Mouse (Mus musculus) hindbrain, embryonic 10.5 days (tissue): ENCODE measurements around the gene Srgn. TPM values are rescaled to one million over a fixed set of nuclear protein-coding genes. Genes with fewer than 3 reads are reported as not detected.
A peak's percentile ranks its signal among the peaks of the same experiment; 100 is the strongest.

ENCODE experiments used
- DNase-seq: peaks from one replicate; pipeline ENCODE4 v3.0.0-alpha.2; 2017; ENCODE audit warnings: low spot score
- H3K27ac ChIP-seq: fragments of 300-500 bp; sonication (generic); 2 replicates; pipeline ENCODE4 v1.5.1; 2016; ENCODE audit warnings: mild to moderate bottlenecking, moderate library complexity
- H3K27me3 ChIP-seq: fragments of 300-500 bp; sonication (generic); 2 replicates; pipeline ENCODE4 v1.6.1; 2016; ENCODE audit warnings: mild to moderate bottlenecking; ENCODE audit not compliant: poor library complexity, insufficient read depth, severe bottlenecking
- H3K36me3 ChIP-seq: fragments of 300-500 bp; sonication (generic); 2 replicates; pipeline ENCODE4 v1.6.1; 2016; ENCODE audit warnings: mild to moderate bottlenecking, moderate library complexity
- H3K4me1 ChIP-seq: fragments of 300-500 bp; sonication (generic); replicated peaks from 2 replicates; pipeline ENCODE4 v1.6.1; 2016; ENCODE audit warnings: mild to moderate bottlenecking
- H3K4me3 ChIP-seq: fragments of 300-500 bp; sonication (generic); 2 replicates; pipeline ENCODE4 v1.5.1; 2016; ENCODE audit warnings: mild to moderate bottlenecking, moderate library complexity
- H3K9me3 ChIP-seq: fragments of 300-500 bp; sonication (generic); 2 replicates; pipeline ENCODE4 v1.6.1; 2016; ENCODE audit warnings: mild to moderate bottlenecking, moderate library complexity
- WGBS: fragments of 180-500 bp; shearing (Covaris S2); methylation state at CpG from one replicate; pipeline ENCODE4 v1.1.7; 2016; 5-methylcytosine and 5-hydroxymethylcytosine counted together
- polyA plus RNA-seq: library from polyadenylated mRNA; unstranded; fragments of >200 nt; fragmentation: Nextera tagmentation; extraction: Ambion mirVana; gene quantifications from 2 replicates; pipeline ENCODE4 v1.2.1, GENCODE M21; 2016

The Srgn gene
- polyA plus RNA-seq, 1 experiment from 2014 or later, result 3.7 TPM

DNA sequence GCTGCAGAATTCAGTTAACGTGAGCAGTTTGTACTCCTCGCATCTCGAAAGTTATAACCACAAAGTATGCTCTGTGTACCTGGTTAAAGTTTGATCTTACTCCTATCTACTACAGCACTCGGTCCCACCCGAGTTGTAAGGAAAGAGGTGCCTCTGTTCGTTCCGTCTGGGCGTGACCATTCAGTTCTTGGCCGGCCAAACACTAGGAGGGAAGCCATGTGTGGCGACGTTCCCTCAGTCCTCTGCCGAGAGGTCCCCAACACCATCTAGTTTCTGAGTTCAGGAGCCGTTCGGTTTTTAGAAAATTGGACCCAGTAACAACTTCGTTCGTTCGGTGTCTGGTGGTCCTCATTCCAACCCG is 77.0 kb downstream of the Srgn start:
- Histone ChIP-seq H3K36me3 (peaks cover 30% of the 10 kb centered on the region), H3K27me3 (no peaks in the 10 kb centered on the region), H3K4me3 (peak overlapping the region; percentile 92), H3K9me3 (no peaks in the 10 kb centered on the region), H3K27ac (peak overlapping the region; percentile 99), H3K4me1 (peaks cover 21% of the 10 kb centered on the region)
- 43% methylated on average over 18 of the region's 18 CpGs for WGBS
- no peak for DNase-seq

DNA sequence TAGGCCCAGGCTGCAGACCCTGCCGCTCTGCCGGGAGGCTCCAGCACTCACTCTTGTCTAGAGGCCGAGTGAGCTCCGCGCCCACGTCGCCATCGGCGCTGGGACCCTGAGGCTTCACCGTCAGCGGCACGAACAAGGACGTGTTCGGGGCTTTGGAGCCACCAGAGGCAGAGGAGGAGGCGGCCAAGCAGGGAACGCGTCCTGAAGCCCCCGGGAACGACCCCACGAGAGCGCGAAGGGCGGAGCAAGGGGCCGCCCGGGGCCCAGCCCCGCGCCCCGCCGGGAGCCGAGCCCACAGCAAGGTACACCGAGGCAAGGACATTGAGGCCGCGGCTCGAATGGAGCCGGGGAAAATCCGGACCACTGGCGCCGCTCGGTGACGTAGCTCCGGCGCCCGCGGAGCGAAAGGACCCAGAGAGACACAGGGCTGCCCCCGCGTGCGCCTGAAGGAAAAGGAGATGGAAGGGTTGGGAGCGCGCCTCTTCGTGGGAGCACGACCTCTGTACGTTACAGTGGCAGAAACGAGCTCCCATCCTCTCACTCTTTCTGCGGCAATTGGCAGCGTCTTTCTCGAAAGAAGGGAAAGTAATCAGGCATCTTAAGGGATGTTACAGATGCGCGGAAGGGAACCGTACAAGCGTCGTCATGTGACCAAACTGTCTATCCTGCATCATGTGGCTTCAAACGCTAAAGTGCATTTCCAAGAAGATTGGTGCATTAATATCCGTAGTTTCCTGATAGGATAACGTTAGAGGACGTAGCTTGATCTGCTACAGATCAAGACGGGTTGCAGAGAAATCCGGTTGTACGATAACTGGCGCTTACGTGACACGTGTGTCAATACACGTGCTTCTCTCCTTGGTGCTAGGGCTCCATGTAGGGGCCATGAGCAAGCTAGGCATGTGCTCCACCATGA is 77.6 kb downstream of the Srgn start, which contains the start of the genes 4930507D05Rik and Supv3l1:
Gene 4930507D05Rik, plus strand, starts transcription at position 126 of the 916 bp plus-strand sequence.
Gene Supv3l1, minus strand, starts transcription at position 375 of the 916 bp plus-strand sequence.
- H3K27ac ChIP-seq, result peak within 1 kb of the TSS; percentile 99
- no peaks in the 10 kb centered on the region for H3K27me3 ChIP-seq
- peaks cover 32% of the 10 kb centered on the region for H3K36me3 ChIP-seq
- peaks cover 21% of the 10 kb centered on the region for H3K4me1 ChIP-seq
- WGBS, result under 1% methylated on average over 73 of the region's 73 CpGs
- H3K9me3 ChIP-seq, result no peaks in the 10 kb centered on the region
- DNase-seq, result peak; percentile 90
- peak within 1 kb of the TSS; percentile 92 for H3K4me3 ChIP-seq

Other genes starting within 250 kb of the Srgn start
- gene Hk1, start 147.5 kb downstream of the Srgn start, polyA plus RNA-seq, result 30.0 and 34.0 TPM in 2 replicates
- gene Hkdc1, start 105.0 kb downstream of the Srgn start, polyA plus RNA-seq, result 0.31 and 0.33 TPM in 2 replicates
- 0.94 and 0.98 TPM in 2 replicates for gene 4930507D05Rik, start 78.0 kb downstream of the Srgn start, polyA plus RNA-seq
- 27.9 and 28.8 TPM in 2 replicates for gene Supv3l1, start 77.7 kb downstream of the Srgn start, polyA plus RNA-seq
- gene Vps26a, start 40.6 kb downstream of the Srgn start, polyA plus RNA-seq, result 78.4 and 90.2 TPM in 2 replicates
- 39.4 and 46.5 TPM in 2 replicates for gene Kif1bp, start 51.0 kb upstream of the Srgn start, polyA plus RNA-seq
- gene Ddx21, start 74.8 kb upstream of the Srgn start, polyA plus RNA-seq, result 20.1 and 31.2 TPM in 2 replicates
- 95.7 and 99.7 TPM in 2 replicates for gene Ddx50, start 123.8 kb upstream of the Srgn start, polyA plus RNA-seq
- 3.2 and 3.3 TPM in 2 replicates for gene Stox1, start 198.7 kb upstream of the Srgn start, polyA plus RNA-seq